Mouse (Mus musculus) thymus, adult 2 months (tissue): ENCODE results near the gene Galnt17. TPM values are rescaled to one million over a fixed set of nuclear protein-coding genes. Genes with fewer than 3 reads are reported as not detected.

Source experiments
- DNase-seq: peaks from one replicate; pipeline ENCODE4 v3.0.0; 2021
- H3K27ac ChIP-seq: fragments of 200-500 bp; 2 replicates; pipeline ENCODE4 v1.5.1; 2012; ENCODE audit warnings: low read length, control low read depth; ENCODE audit not compliant: control insufficient read depth, insufficient read depth
- H3K27me3 ChIP-seq: fragments of 200-500 bp; 2 replicates; pipeline ENCODE4 v1.6.1; 2012; ENCODE audit warnings: mild to moderate bottlenecking, low read length, moderate library complexity, mixed read lengths; ENCODE audit not compliant: control insufficient read depth, insufficient read depth
- H3K36me3 ChIP-seq: fragments of 200-500 bp; 2 replicates; pipeline ENCODE4 v1.6.1; 2012; ENCODE audit warnings: mild to moderate bottlenecking, low read length, moderate library complexity; ENCODE audit not compliant: control insufficient read depth, insufficient read depth
- H3K4me1 ChIP-seq: fragments of 200-500 bp; replicated peaks from 2 replicates; pipeline ENCODE4 v1.6.1; 2012; ENCODE audit warnings: low read length; ENCODE audit not compliant: control insufficient read depth, insufficient read depth
- H3K4me3 ChIP-seq: fragments of 200-500 bp; 2 replicates; pipeline ENCODE4 v1.5.1; 2012; ENCODE audit warnings: mild to moderate bottlenecking, low read length, control low read depth, moderate library complexity; ENCODE audit not compliant: control insufficient read depth, insufficient read depth
- CTCF ChIP-seq: fragments of 200-500 bp; IDR thresholded peaks from 2 replicates; pipeline ENCODE4 v1.5.1; 2012; ENCODE audit warnings: mild to moderate bottlenecking, control low read depth, low read length, moderate library complexity, borderline replicate concordance; ENCODE audit not compliant: control insufficient read depth, poor library complexity, insufficient read depth; ENCODE audit errors: extremely low read depth
- POLR2A ChIP-seq: fragments of 200-500 bp; IDR thresholded peaks from 2 replicates; pipeline ENCODE4 v1.6.1; 2012; ENCODE audit warnings: mild to moderate bottlenecking, low read length, control low read depth, moderate library complexity; ENCODE audit not compliant: control insufficient read depth, poor library complexity, insufficient read depth; ENCODE audit errors: extremely low read depth
- WGBS: fragments of 180-500 bp; shearing (Covaris S2); methylation state at CpG from one replicate; pipeline ENCODE4 v1.1.7; 2018; 5-methylcytosine and 5-hydroxymethylcytosine counted together
- polyA plus RNA-seq: library from polyadenylated mRNA; depleted of rRNA; stranded (reverse); fragments of >200 nt; gene quantifications from 2 replicates; pipeline ENCODE4 v1.2.3, GENCODE M21; 2012

Gene Galnt17
- polyA plus RNA-seq, 1 experiment = 2.0 TPM

DNA sequence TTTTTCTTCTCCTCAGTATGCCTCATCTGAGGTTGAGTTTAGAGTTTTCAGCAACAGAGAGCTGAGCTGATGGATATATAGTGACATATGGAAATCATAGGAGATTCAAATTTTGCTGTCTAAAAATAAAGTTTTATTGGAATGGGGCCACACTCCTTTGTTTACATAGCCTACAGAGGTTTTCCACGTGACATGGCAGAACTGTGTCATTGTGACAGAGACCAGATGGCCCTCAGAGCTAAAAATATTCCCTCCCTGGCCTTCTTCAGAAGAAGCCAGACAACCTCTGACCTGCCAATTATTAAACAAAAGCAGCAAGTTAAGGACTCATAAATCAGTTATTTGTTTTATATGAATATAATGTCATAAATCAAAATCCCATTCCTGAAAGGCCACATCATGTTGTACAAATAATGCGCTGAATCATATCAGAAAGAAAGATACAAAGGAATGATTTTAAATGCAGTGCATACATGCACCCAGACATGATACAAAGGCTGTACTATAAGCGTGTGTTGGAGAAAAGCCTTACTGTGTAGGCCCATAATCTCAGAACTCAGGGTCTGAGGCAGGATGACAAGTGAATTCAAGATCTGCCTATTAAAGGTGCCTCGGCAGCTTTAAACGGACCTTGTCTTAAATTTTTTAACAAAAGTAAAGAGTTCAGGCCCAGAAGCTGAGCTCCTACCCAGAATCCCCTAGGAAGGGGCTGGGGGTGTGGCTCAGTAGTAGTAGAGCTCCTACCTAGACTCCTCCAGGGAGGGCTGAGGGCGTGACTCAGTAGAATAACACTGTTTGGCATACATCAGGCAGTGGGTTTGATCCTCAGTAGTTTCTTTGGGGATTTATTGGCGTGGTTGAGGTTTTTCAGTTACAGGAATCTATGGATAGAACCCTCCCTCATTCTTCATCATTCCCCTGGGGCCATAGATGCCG is 57.3 kb downstream of the Galnt17 start:
- H3K27me3 ChIP-seq = no peaks in the 10 kb centered on the region
- H3K4me1 ChIP-seq = no peaks in the 10 kb centered on the region
- no peak overlapping the region for H3K27ac ChIP-seq
- TF ChIP-seq CTCF = no peak
- TF ChIP-seq POLR2A = no peak
- no peak for DNase-seq
- no peak overlapping the region for H3K4me3 ChIP-seq
- H3K36me3 ChIP-seq = no peaks in the 10 kb centered on the region
- 81% methylated on average over 8 of the region's 8 CpGs for WGBS

DNA sequence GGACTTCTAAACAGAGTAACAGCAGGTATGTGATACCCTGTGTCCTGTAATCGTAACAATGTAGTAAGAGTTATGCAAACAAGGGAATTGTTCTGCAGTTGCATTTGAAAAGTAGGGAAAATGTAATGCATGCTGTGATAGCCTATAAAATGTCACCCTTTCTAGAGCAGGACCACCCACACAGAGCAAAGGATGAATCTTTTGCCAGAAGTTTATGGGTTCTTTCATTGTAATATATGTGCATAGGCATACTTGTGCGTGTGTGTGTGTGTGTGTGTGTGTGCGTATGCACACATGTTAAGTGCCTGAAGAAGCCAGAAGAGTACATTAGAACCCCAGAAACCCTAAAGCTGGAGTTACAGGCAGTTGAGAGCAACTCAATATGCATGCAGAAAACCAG is 59.9 kb downstream of the Galnt17 start:
- 92% methylated on average over 3 of the region's 3 CpGs for WGBS
- no peak overlapping the region for H3K4me3 ChIP-seq
- TF ChIP-seq POLR2A (no peak), CTCF (no peak)
- H3K36me3 ChIP-seq = no peaks in the 10 kb centered on the region
- no peaks in the 10 kb centered on the region for H3K27me3 ChIP-seq
- no peak overlapping the region for H3K27ac ChIP-seq
- no peaks in the 10 kb centered on the region for H3K4me1 ChIP-seq
- DNase-seq = no peak

DNA sequence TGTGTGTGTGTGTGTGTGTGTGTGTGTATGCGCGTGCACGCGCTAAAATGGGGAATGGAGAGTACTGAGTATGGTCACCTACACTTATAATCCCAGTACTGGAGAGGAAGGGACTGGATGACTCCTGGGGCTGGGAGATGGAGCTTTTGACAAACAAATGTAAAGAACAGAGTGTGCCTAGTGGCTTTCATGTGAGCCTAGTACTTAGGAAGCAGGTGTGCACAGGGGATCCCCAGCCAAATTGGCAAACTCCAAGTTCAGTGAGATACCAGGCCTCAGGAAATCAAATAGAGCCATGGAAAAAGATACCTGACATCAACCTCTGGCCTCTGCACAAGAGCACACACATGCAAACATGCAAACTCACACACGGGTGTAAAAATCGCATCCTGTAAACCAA is 61.7 kb downstream of the Galnt17 start:
- Histone ChIP-seq H3K27ac (no peak overlapping the region), H3K4me1 (no peaks in the 10 kb centered on the region), H3K36me3 (no peaks in the 10 kb centered on the region), H3K27me3 (no peaks in the 10 kb centered on the region), H3K4me3 (no peak overlapping the region)
- TF ChIP-seq POLR2A (no peak), CTCF (no peak)
- DNase-seq = no peak
- 97% methylated on average over 6 of the region's 6 CpGs for WGBS

DNA sequence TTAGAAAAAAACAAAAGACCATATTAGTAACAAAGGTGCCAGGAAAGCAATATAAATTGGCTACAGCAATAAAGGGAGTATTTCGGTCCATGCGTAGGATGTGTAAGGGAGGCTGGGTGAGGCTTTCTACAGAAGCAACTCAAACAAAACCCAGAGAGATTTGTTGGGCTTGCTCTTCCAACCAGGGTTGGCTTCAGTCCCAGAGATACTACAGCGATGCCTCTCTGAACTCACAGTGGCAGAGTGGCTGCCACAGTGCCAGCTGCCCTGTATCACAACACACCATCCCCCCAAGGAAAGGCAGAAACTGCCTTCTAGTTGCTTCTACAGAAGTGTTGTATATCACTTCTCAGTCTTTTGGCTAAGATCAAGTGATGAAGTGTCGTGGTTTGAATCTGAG is 66.6 kb downstream of the Galnt17 start:
- DNase-seq = no peak
- no peaks in the 10 kb centered on the region for H3K36me3 ChIP-seq
- no peaks in the 10 kb centered on the region for H3K27me3 ChIP-seq
- 85% methylated on average over 4 of the region's 4 CpGs for WGBS
- H3K4me3 ChIP-seq = no peak overlapping the region
- TF ChIP-seq POLR2A = no peak
- TF ChIP-seq CTCF = no peak
- no peak overlapping the region for H3K27ac ChIP-seq
- no peaks in the 10 kb centered on the region for H3K4me1 ChIP-seq

DNA sequence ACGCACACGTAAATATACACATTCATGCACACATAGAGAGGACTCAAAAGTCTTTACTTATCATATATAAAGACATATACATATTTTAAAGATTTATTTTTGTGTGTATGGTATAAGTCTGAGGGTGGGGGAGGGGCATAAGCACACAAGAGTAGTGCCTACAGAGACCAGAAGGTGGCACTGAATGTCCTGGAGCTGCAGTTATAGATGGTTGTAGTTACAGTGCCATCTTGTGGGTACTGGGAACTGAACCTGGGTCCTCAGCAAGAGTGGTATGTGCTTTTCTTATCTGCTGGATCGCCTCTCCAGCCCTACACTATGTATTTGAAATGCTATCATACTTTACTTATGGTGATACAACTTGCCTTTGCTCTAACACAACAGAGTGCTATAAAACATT is 68.5 kb downstream of the Galnt17 start:
- TF ChIP-seq CTCF = no peak
- TF ChIP-seq POLR2A = no peak
- no peaks in the 10 kb centered on the region for H3K4me1 ChIP-seq
- no peak overlapping the region for H3K27ac ChIP-seq
- H3K4me3 ChIP-seq = no peak overlapping the region
- no peaks in the 10 kb centered on the region for H3K36me3 ChIP-seq
- 94% methylated on average over 3 of the region's 3 CpGs for WGBS
- no peaks in the 10 kb centered on the region for H3K27me3 ChIP-seq
- DNase-seq = no peak

DNA sequence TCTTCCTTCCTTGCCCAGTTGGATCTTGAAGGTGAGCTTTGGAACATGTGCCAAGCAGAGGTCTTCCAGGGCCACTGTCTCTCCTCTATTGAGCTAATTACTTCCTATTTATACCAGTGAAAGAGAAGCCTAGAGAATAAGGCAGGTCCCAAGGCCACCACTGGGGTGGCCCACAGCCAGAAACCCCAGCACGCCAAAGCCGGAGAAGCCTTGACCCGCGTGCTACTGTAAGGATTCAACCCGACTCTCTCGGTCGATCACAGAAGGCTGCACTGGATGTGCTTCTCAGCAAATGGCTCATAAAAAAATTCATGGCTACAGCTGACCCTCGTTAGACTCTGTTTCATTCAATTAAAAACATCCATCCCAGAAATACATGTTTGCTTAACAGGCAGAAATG is 71.4 kb downstream of the Galnt17 start:
- no peak for DNase-seq
- Histone ChIP-seq H3K36me3 (no peaks in the 10 kb centered on the region), H3K27ac (no peak overlapping the region), H3K4me3 (no peak overlapping the region), H3K4me1 (no peaks in the 10 kb centered on the region), H3K27me3 (no peaks in the 10 kb centered on the region)
- no peak for TF ChIP-seq POLR2A
- 91% methylated on average over 8 of the region's 8 CpGs for WGBS
